28 mouse cellular contexts compared by ENCODE assay signal in genomic region chr2:38938007-38938406, GRCm38 (mm10). TPM values are rescaled to one million over a fixed set of nuclear protein-coding genes. Genes with fewer than 3 reads are reported as not detected.
DNase-seq lines count a peak whose midpoint lies in the region; ATAC-seq and TF ChIP-seq lines count a peak whose summit lies in the region.
"Had no signal": no experiment of that assay in that cellular context is flagged by ENCODE, and none has a peak within 500 bp of the region (broad histone marks: within the 10 kb centered on the region; RNA-seq: fewer than 3 reads in every experiment).

No protein-coding gene starts in this region.

- no peak overlapping the region for H3K4me3 ChIP-seq in gastrocnemius, adult 2 months
- H3K4me3 ChIP-seq: embryonic facial prominence, embryonic 12.5 days; forebrain, embryonic 10.5 days; heart, embryonic 13.5 days; limb, embryonic 12.5 days; midbrain, embryonic 13.5 days had no signal

- no peak for TF ChIP-seq CTCF in gastrocnemius, adult 2 months (IDR thresholded peaks at IDR 0.05)

- intact Hi-C loops in gastrocnemius, adult 2 months (cut with DNase I), result no loop called here
- intact Hi-C loops in gastrocnemius, postnatal 36 days (cut with DNase I), result no loop called here

- H3K27ac ChIP-seq in gastrocnemius, adult 2 months, result peak overlapping the region; percentile 43
- H3K27ac ChIP-seq: embryonic facial prominence, embryonic 12.5 days; forebrain, embryonic 10.5 days; heart, embryonic 13.5 days; hindbrain, embryonic 14.5 days; limb, embryonic 12.5 days; liver, embryonic 14.5 days; macrophage; midbrain, embryonic 13.5 days had no signal

- DNase-seq in gastrocnemius, adult 2 months, result no peak
- DNase-seq in gastrocnemius, postnatal 36 days, result no peak
- DNase-seq in testis, postnatal 10 days (ENCODE audit: low spot score), result peak; percentile 28
- DNase-seq in testis, postnatal 14 days (ENCODE audit: low spot score), result no peak
- DNase-seq in right cerebral cortex, adult 2 months (ENCODE audit: low spot score in 2 of 2), result no peak
- DNase-seq: adrenal gland, adult 2 months; cerebellum, adult 8-10 months; cerebellum, postnatal 25 days; heart, postnatal 10 days; kidney, adult 9 months; kidney, postnatal 14 days; retina, postnatal 1 day; right cerebral cortex, postnatal 25 days had no signal

- peak; percentile 56 for ATAC-seq in megakaryocyte progenitor cell, adult 5-6 weeks (replicated peaks; ENCODE audit: poor library complexity)
- no peak for ATAC-seq in monocyte, adult 5-6 weeks (replicated peaks; ENCODE audit: insufficient number of reproducible peaks, low FRiP score, low TSS enrichment, poor library complexity, severe bottlenecking)
- ATAC-seq: activated CD4-positive, CD25-positive, alpha-beta regulatory T cell, adult 4 months; forebrain, embryonic 16.5 days; intestine, postnatal 0 days; lung, postnatal 0 days; midbrain, embryonic 13.5 days had no signal

RNA-seq across cellular contexts. Expression of gene Olfml2a, which starts 6.2 kb away (rescaled TPM):
- 1 to 10 TPM; 4.2 to 6.6 TPM for total RNA-seq in gastrocnemius, adult 2 months (2021)
- total RNA-seq in gastrocnemius, postnatal 36 days (2021), result 1 to 10 TPM; 5.3 to 6.1 TPM
- 0.17 TPM in 1 of 2 replicates, not detected in the other for total RNA-seq in megakaryocyte progenitor cell, adult 5-6 weeks (2015)
- total RNA-seq in megakaryocyte progenitor cell, adult 5-6 weeks (2017), result 0.03 TPM in 1 of 2 replicates, not detected in the other
- total RNA-seq in monocyte, adult 5-6 weeks (2017), result not detected in 3 replicates
- total RNA-seq: hematopoietic stem cell, adult 5-6 weeks had no signal

RNA-seq across cellular contexts. Expression of gene Nr6a1, which starts 10.5 kb away (rescaled TPM):
- total RNA-seq in gastrocnemius, adult 2 months (2021), result 1 to 10 TPM; 3.4 to 4.8 TPM
- 1 to 10 TPM; 3.3 to 5.2 TPM for total RNA-seq in gastrocnemius, postnatal 36 days (2021)
- 0.85 and 1.3 TPM in 2 replicates for total RNA-seq in megakaryocyte progenitor cell, adult 5-6 weeks (2015)
- 1.4 and 2.7 TPM in 2 replicates for total RNA-seq in megakaryocyte progenitor cell, adult 5-6 weeks (2017)
- 0.29 to 2.2 TPM (median 1.1 TPM) in 3 replicates for total RNA-seq in monocyte, adult 5-6 weeks (2017)

RNA-seq across cellular contexts. Expression of gene Wdr38, which starts 59.3 kb away (rescaled TPM):
- total RNA-seq in gastrocnemius, adult 2 months (2021), result under 1 TPM in 1 of 2 experiments, not detected in 1; 0.08 TPM
- under 1 TPM; 0.17 to 0.31 TPM for total RNA-seq in gastrocnemius, postnatal 36 days (2021)
- total RNA-seq in megakaryocyte progenitor cell, adult 5-6 weeks (2015), result 0.22 TPM in 2 replicates
- total RNA-seq in megakaryocyte progenitor cell, adult 5-6 weeks (2017), result 0.25 and 0.88 TPM in 2 replicates
- total RNA-seq in monocyte, adult 5-6 weeks (2017), result 0.68 to 1.2 TPM (median 0.95 TPM) in 3 replicates
